Comparison of ENCODE assay signal across 14 mouse cellular contexts in genomic region chr12:32489415-32490139, GRCm38 (mm10).
A peak's percentile ranks its signal among the peaks of the same experiment; 100 is the strongest.
DNase-seq lines count a peak whose midpoint lies in the region; ATAC-seq lines count a peak whose summit lies in the region.
"Had no signal": no experiment of that assay in that cellular context is flagged by ENCODE, and none has a peak within 500 bp of the region (broad histone marks: within the 10 kb centered on the region; RNA-seq: fewer than 3 reads in every experiment).

No protein-coding gene starts in this region.

- no peaks in the 10 kb centered on the region for H3K4me1 ChIP-seq in forebrain, embryonic 14.5 days (ENCODE audit: control insufficient read depth, insufficient read depth, low read length)
- no peaks in the 10 kb centered on the region for H3K4me1 ChIP-seq in forebrain, embryonic 12.5 days
- no peaks in the 10 kb centered on the region for H3K4me1 ChIP-seq in midbrain, embryonic 11.5 days (ENCODE audit: control insufficient read depth, insufficient read depth, low read length)
- no peaks in the 10 kb centered on the region for H3K4me1 ChIP-seq in midbrain, embryonic 10.5 days

- peak; percentile 51 for DNase-seq in forebrain, embryonic 14.5 days (ENCODE audit: low spot score)
- DNase-seq in midbrain, embryonic 11.5 days (ENCODE audit: low spot score, missing footprints): peak; percentile 61
- DNase-seq in midbrain, embryonic 10.5 days (ENCODE audit: low spot score): no peak
- DNase-seq in retina, postnatal 1 day: peak; percentile 3
- no peak for DNase-seq in heart, adult 8-10 months (ENCODE audit: low spot score)
- DNase-seq in right cerebral cortex, postnatal 10 days (ENCODE audit: low spot score in 2 of 2): no peak
- DNase-seq: cerebellum, postnatal 10 days; heart, postnatal 4 days; kidney, postnatal 10 days; liver; thymus, adult 2 months had no signal

- no peaks in the 10 kb centered on the region for H3K36me3 ChIP-seq in forebrain, embryonic 14.5 days (ENCODE audit: control insufficient read depth, insufficient read depth, low read length)
- no peaks in the 10 kb centered on the region for H3K36me3 ChIP-seq in forebrain, embryonic 12.5 days (replicated peaks)
- no peaks in the 10 kb centered on the region for H3K36me3 ChIP-seq in midbrain, embryonic 11.5 days (ENCODE audit: control insufficient read depth, insufficient read depth, low read length)
- no peaks in the 10 kb centered on the region for H3K36me3 ChIP-seq in midbrain, embryonic 10.5 days

- H3K27ac ChIP-seq in forebrain, embryonic 14.5 days (ENCODE audit: low read depth, low read length): no peak overlapping the region
- no peak overlapping the region for H3K27ac ChIP-seq in forebrain, embryonic 12.5 days
- H3K27ac ChIP-seq in midbrain, embryonic 11.5 days (ENCODE audit: low read depth, low read length): no peak overlapping the region
- H3K27ac ChIP-seq in midbrain, embryonic 10.5 days (replicated peaks): no peak overlapping the region
- H3K27ac ChIP-seq: left cerebral cortex, adult 2 months had no signal

- peak; percentile 62; the same call in 1 of the 2 replicates for ATAC-seq in forebrain, embryonic 14.5 days
- no peak for ATAC-seq in forebrain, embryonic 12.5 days (ENCODE audit: low FRiP score)
- ATAC-seq in midbrain, embryonic 11.5 days (ENCODE audit: low FRiP score): peak; percentile 54; the same call in 1 of the 2 replicates
- peak; percentile 57 for ATAC-seq in megakaryocyte, adult 5-6 weeks (ENCODE audit: poor library complexity, severe bottlenecking)

- H3K27me3 ChIP-seq in forebrain, embryonic 14.5 days (replicated peaks; ENCODE audit: control insufficient read depth, insufficient read depth, low read length): no peaks in the 10 kb centered on the region
- H3K27me3 ChIP-seq in forebrain, embryonic 12.5 days: no peaks in the 10 kb centered on the region
- no peaks in the 10 kb centered on the region for H3K27me3 ChIP-seq in midbrain, embryonic 11.5 days (ENCODE audit: control insufficient read depth, insufficient read depth, low read length)
- no peaks in the 10 kb centered on the region for H3K27me3 ChIP-seq in midbrain, embryonic 10.5 days (ENCODE audit: low read depth, poor library complexity, severe bottlenecking)

- no peak overlapping the region for H3K9ac ChIP-seq in forebrain, embryonic 14.5 days (ENCODE audit: low read length)
- H3K9ac ChIP-seq in forebrain, embryonic 12.5 days: no peak overlapping the region
- H3K9ac ChIP-seq in midbrain, embryonic 11.5 days (ENCODE audit: low read length): no peak overlapping the region

- no peak overlapping the region for H3K4me3 ChIP-seq in forebrain, embryonic 14.5 days (ENCODE audit: low read depth, low read length)
- H3K4me3 ChIP-seq in forebrain, embryonic 12.5 days (replicated peaks): no peak overlapping the region
- H3K4me3 ChIP-seq in midbrain, embryonic 11.5 days (ENCODE audit: low read depth, low read length): no peak overlapping the region
- H3K4me3 ChIP-seq in midbrain, embryonic 10.5 days: no peak overlapping the region
- H3K4me3 ChIP-seq: left cerebral cortex, adult 2 months had no signal

- H3K9me3 ChIP-seq in forebrain, embryonic 14.5 days (replicated peaks; ENCODE audit: control insufficient read depth, low read length): no peaks in the 10 kb centered on the region
- H3K9me3 ChIP-seq in forebrain, embryonic 12.5 days: no peaks in the 10 kb centered on the region
- no peaks in the 10 kb centered on the region for H3K9me3 ChIP-seq in midbrain, embryonic 11.5 days (ENCODE audit: control insufficient read depth, low read length)
- H3K9me3 ChIP-seq in midbrain, embryonic 10.5 days (replicated peaks): no peaks in the 10 kb centered on the region

- H3K4me2 ChIP-seq in forebrain, embryonic 14.5 days (ENCODE audit: low read length): no peak overlapping the region
- no peak overlapping the region for H3K4me2 ChIP-seq in forebrain, embryonic 12.5 days
- no peak overlapping the region for H3K4me2 ChIP-seq in midbrain, embryonic 11.5 days

Comparison
In these comparisons a context has a peak if more than half of its experiments do, and no peak if none do; other contexts are left out.
1. DNase-seq: peak in forebrain, embryonic 14.5 days (single experiment), midbrain, embryonic 11.5 days (single experiment) and retina, postnatal 1 day (single experiment); none in midbrain, embryonic 10.5 days (single experiment), heart, adult 8-10 months (single experiment) and right cerebral cortex, postnatal 10 days (0 of 2).